Mouse (Mus musculus) lung, embryonic 15.5 days (tissue): ENCODE measurements around the gene Rnf26. TPM values are rescaled to one million over a fixed set of nuclear protein-coding genes. Genes with fewer than 3 reads are reported as not detected.
"Not testable (repeated sequence)": the region's sequence is repeated elsewhere in the genome, so short reads cannot be mapped to it uniquely, and the experiment has no call there.

Experiments used
- ATAC-seq: fragments of 200-750 bp; cut with Nextera tagmentation; 2 replicates; pipeline ENCODE4 v1.8.0; 2017; ENCODE audit warnings: moderate number of reproducible peaks, borderline replicate concordance; ENCODE audit not compliant: low FRiP score, low TSS enrichment; ENCODE audit errors: extremely low read depth
- H3K27ac ChIP-seq: fragments of 300-500 bp; sonication (generic); 2 replicates; pipeline ENCODE4 v1.5.1; 2015; ENCODE audit warnings: moderate library complexity, mild to moderate bottlenecking, inconsistent platforms
- H3K27me3 ChIP-seq: fragments of 300-500 bp; sonication (generic); 2 replicates; pipeline ENCODE4 v1.6.1; 2015; ENCODE audit warnings: inconsistent platforms
- H3K36me3 ChIP-seq: fragments of 300-500 bp; sonication (generic); 2 replicates; pipeline ENCODE4 v1.6.1; 2015; ENCODE audit warnings: inconsistent platforms
- H3K4me1 ChIP-seq: fragments of 300-500 bp; sonication (generic); 2 replicates; pipeline ENCODE4 v1.6.1; 2015; ENCODE audit warnings: inconsistent platforms
- H3K4me2 ChIP-seq: fragments of 300-500 bp; sonication (generic); 2 replicates; pipeline ENCODE4 v1.6.1; 2015; ENCODE audit warnings: inconsistent platforms, mild to moderate bottlenecking, moderate library complexity
- H3K4me3 ChIP-seq: fragments of 300-500 bp; sonication (generic); 2 replicates; pipeline ENCODE4 v1.5.1; 2015; ENCODE audit warnings: mild to moderate bottlenecking, inconsistent platforms
- H3K9ac ChIP-seq: fragments of 300-500 bp; sonication (generic); 2 replicates; pipeline ENCODE4 v1.6.1; 2015; ENCODE audit warnings: inconsistent platforms
- H3K9me3 ChIP-seq: fragments of 300-500 bp; sonication (generic); 2 replicates; pipeline ENCODE4 v1.6.1; 2016; ENCODE audit warnings: inconsistent platforms
- WGBS: fragments of 180-500 bp; shearing (Covaris S2); methylation state at CpG from one replicate; pipeline ENCODE4 v1.1.7; 2015; 5-methylcytosine and 5-hydroxymethylcytosine counted together
- polyA plus RNA-seq: library from polyadenylated mRNA; unstranded; fragments of >200 nt; fragmentation: Nextera tagmentation; extraction: Ambion mirVana; gene quantifications from 2 replicates; pipeline ENCODE4 v1.2.1, GENCODE M21; 2015

The Rnf26 gene
- polyA plus RNA-seq, 1 experiment from 2014 or later: 71.4 TPM

DNA sequence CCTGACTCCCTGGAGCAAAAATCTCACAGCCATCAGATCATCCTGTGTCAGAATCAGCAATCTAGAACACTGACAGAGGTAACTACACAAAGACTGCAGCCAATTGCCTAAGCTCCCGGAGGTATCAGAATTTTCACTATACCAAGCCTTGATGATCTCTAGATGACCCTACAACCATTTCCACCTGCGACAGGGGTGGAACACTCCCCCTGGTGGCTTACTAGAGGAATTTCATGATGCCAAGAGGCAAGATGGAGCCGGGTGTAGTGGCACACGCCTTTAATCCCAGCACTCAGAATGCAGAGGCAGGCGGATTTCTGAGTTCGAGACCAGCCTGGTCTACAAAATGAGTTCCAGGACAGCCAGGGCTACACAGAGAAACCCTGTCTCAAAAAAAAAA lies 11.0 kb upstream of the Rnf26 start:
- H3K27ac ChIP-seq: no peak overlapping the region
- no peaks in the 10 kb centered on the region for H3K27me3 ChIP-seq
- ATAC-seq: no peak
- no peak overlapping the region for H3K4me3 ChIP-seq
- 65% methylated on average over 6 of the region's 6 CpGs for WGBS
- H3K4me2 ChIP-seq: no peak overlapping the region
- no peak overlapping the region for H3K9ac ChIP-seq
- no peaks in the 10 kb centered on the region for H3K9me3 ChIP-seq
- H3K36me3 ChIP-seq: no peaks in the 10 kb centered on the region
- H3K4me1 ChIP-seq: peaks cover 29% of the 10 kb centered on the region

DNA sequence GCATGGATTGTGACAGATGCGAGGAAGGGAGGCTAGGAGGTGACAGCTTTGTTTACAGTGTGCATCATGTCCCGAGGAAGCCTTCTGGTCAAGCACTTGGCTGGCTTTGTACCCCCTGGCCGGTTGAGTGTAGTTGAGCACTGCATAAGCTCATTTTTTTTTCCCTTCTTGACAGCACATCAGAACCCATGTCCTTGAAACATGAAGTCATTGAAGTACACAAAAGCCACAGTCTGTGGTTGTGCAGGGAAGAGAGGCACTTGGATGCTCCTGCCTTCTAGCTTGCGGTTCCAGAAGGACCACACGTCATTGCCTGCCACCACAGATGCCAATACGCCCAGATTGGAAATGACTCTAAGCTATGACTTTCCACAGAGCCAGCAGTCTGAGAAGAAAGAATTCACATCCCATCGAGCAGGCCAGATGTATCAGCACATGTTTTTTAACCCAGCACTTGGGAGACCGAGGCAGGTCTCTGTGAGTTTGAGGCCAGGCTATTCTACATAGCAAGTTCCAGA lies 6.7 kb upstream of the Rnf26 start:
- ATAC-seq: no peak

DNA sequence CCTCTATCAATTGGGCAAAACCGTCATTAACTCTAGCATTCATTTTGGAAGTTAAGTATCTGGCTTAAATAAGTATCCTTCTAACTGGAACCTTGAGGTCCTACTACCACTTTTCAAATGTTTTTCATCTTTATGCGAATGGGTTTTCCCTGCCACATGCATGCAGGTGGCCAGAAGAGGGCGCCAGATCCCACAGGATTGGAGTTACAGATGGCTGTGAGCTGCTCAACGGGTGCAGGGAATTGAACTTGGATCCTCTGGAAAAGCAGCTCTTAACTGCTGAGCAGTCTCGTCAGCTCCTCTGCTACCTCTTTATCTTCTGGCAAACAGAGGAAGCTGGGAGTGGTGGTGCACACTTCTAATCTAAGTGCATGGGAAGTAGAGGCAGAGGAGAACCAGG lies 5.7 kb upstream of the Rnf26 start:
- H3K27ac ChIP-seq: no peak overlapping the region
- H3K36me3 ChIP-seq: no peaks in the 10 kb centered on the region
- peaks cover 4% of the 10 kb centered on the region; the same call in 1 of the 2 replicates for H3K4me1 ChIP-seq
- no peak overlapping the region for H3K4me2 ChIP-seq
- no peak for ATAC-seq
- WGBS: 56% methylated on average over 5 of the region's 5 CpGs
- no peak overlapping the region for H3K9ac ChIP-seq
- no peaks in the 10 kb centered on the region for H3K9me3 ChIP-seq
- no peak overlapping the region for H3K4me3 ChIP-seq
- no peaks in the 10 kb centered on the region for H3K27me3 ChIP-seq

More for the DNA sequence above, 6.7 kb upstream of the Rnf26 start:
- no peaks in the 10 kb centered on the region for H3K9me3 ChIP-seq
- no peak overlapping the region for H3K9ac ChIP-seq
- H3K4me3 ChIP-seq: no peak overlapping the region
- H3K27ac ChIP-seq: no peak overlapping the region
- no peaks in the 10 kb centered on the region for H3K27me3 ChIP-seq
- H3K4me1 ChIP-seq: 0 out of 2 replicates have a peak, but pooled peaks cover 2% of the 10 kb centered on the region
- H3K4me2 ChIP-seq: no peak overlapping the region
- H3K36me3 ChIP-seq: no peaks in the 10 kb centered on the region
- 51% methylated on average over 8 of the region's 8 CpGs for WGBS

DNA sequence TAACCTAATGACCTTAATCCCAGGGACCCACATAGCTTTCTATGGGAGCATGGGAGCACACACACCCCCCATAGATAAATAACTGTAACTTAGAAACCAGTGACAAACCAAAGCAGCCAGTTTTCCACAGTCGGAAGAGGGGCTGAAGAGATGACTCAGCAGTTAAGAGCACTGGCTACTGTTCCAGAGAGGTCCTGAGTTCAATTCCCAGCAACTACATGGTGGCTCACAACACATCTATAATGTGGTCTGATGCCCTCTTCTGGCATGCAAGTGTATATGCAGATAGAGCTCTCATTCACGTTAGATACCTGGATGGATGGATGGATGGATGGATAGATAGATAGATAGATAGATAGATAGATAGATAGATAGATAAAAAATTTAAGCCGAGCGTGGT lies 2.9 kb upstream of the Rnf26 start:
- Histone ChIP-seq H3K36me3 (no peaks in the 10 kb centered on the region), H3K4me2 (no peak overlapping the region), H3K9me3 (no peaks in the 10 kb centered on the region), H3K27me3 (no peaks in the 10 kb centered on the region), H3K27ac (no peak overlapping the region), H3K4me1 (peaks cover 7% of the 10 kb centered on the region; the same call in 1 of the 2 replicates), H3K9ac (no peak overlapping the region), H3K4me3 (no peak overlapping the region)
- no peak for ATAC-seq
- 82% methylated on average over 4 of the region's 4 CpGs for WGBS

DNA sequence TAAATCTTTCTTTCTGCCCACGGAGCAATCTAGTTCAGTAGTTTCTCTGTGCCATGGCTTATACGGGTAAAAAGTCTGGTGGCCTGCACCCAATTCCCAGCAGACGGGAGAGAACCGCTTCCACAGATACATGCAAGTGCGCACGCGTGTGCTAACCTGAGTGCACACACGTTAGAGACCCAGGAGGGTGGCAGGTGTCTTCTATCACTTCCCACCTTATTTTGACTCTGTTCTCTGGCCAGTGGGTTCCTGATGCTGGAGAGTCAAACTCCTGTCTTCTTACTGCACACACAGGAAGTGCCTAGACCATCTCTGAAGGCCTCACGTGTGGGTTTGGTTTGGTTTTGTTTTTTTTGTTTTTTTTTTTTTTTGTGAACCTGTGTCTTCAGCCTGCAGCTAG lies 2.3 kb upstream of the Rnf26 start:
- Histone ChIP-seq H3K27me3 (no peaks in the 10 kb centered on the region), H3K9ac (no peak overlapping the region), H3K36me3 (no peaks in the 10 kb centered on the region), H3K4me1 (peaks cover 8% of the 10 kb centered on the region), H3K9me3 (no peaks in the 10 kb centered on the region), H3K4me2 (no peak overlapping the region), H3K27ac (no peak overlapping the region), H3K4me3 (no peak overlapping the region)
- WGBS: 86% methylated on average over 9 of the region's 9 CpGs
- no peak for ATAC-seq

DNA sequence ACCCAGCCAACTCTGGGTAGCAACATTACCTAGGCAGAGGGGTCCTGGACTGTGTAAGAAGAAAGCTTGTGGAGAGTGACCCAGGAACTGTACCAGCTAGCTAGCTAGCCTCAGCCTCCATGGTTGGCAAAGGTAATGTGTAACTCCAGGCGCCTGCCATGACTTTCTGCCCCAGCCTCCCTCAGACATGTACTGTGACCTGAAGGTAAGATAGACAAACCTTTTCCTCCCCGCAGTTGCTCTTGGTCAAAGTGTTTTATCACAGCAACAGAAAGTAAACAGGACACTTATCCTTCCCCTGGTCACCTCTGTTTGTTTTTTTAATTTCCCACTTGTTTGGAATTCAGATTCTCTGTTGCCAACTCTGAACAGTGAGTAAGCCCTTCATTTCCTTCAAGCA lies 1.1 kb upstream of the Rnf26 start:
- WGBS: 47% methylated on average over 2 of the region's 2 CpGs
- H3K36me3 ChIP-seq: no peaks in the 10 kb centered on the region
- no peaks in the 10 kb centered on the region for H3K9me3 ChIP-seq
- H3K4me1 ChIP-seq: peaks cover 20% of the 10 kb centered on the region
- peak overlapping the region; percentile 15; the same call in 1 of the 2 replicates for H3K27ac ChIP-seq
- no peak overlapping the region for H3K4me2 ChIP-seq
- H3K4me3 ChIP-seq: no peak overlapping the region
- no peak overlapping the region for H3K9ac ChIP-seq
- no peak for ATAC-seq
- no peaks in the 10 kb centered on the region for H3K27me3 ChIP-seq

DNA sequence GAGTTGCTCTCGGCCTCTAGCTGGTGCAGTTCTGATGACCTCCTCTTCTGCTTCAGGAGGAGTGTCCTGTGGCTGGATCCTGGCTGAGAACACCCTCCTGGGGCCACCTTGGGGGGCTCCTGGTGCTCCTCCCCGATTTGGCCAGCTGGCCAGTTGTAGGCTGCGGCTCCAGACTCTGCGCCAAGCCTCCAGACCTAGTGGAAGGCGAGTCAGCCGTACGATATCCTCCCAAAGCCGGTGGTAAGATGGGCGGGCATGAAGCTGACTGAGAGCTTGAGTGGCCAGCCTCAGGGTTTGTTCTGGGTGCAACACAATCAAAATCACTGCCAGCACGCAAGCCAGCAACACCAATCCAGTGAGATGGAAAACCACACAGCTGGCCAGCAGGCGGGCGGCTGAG lies 1.4 kb downstream of the Rnf26 start:
- H3K4me1 ChIP-seq: peaks cover 45% of the 10 kb centered on the region

DNA sequence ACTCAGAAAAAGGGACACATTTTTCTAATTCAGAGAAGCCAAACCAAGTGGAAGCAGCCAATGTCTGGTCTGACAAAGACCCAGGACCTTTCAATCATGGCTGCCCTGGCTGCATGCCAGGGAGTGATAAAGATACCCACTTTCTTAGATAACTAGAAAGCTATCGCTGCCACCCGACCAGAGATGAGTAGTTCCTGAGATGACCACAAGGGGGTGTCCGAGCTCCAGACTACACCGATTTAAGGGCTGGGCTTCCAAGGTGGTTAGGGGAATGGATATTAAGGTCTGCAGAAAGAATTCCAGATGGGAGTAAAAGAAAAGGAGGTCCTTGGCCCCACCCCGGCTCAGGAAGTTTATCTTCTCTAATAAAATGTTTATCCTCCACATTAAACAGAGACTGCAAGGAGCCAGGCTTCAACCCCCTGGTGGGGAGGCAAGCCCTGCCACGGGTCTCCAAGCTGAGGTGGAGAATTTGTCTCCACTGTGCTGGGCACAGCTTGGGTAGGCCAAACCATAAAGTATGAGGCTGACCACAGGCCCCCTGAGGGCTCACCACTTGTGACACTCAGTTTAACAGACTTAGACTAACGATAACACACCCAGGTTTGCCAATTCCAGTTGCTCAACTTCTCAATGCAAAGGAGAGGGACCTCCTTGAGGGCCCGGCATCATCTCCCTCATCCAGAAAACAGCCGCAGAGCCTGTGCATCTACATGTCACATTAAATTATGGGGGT lies 3.8 kb downstream of the Rnf26 start:
- Histone ChIP-seq H3K27me3 (no peaks in the 10 kb centered on the region), H3K4me3 (peak overlapping the region; percentile 22), H3K4me2 (peak overlapping the region; percentile 52), H3K4me1 (peaks cover 57% of the 10 kb centered on the region), H3K9me3 (no peaks in the 10 kb centered on the region), H3K9ac (peak overlapping the region; percentile 27), H3K27ac (peak overlapping the region; percentile 37), H3K36me3 (peaks cover 16% of the 10 kb centered on the region)
- WGBS: 20% methylated on average over 9 of the region's 9 CpGs
- no peak for ATAC-seq

More for the DNA sequence above, 1.4 kb downstream of the Rnf26 start:
- ATAC-seq, H3K9ac ChIP-seq, H3K27ac ChIP-seq, H3K36me3 ChIP-seq, H3K27me3 ChIP-seq, H3K9me3 ChIP-seq: not testable (repeated sequence)
- 41% methylated on average over 10 of the region's 12 CpGs for WGBS
- Histone ChIP-seq H3K4me3 (peak overlapping the region; percentile 82), H3K4me2 (peak overlapping the region; percentile 61)

DNA sequence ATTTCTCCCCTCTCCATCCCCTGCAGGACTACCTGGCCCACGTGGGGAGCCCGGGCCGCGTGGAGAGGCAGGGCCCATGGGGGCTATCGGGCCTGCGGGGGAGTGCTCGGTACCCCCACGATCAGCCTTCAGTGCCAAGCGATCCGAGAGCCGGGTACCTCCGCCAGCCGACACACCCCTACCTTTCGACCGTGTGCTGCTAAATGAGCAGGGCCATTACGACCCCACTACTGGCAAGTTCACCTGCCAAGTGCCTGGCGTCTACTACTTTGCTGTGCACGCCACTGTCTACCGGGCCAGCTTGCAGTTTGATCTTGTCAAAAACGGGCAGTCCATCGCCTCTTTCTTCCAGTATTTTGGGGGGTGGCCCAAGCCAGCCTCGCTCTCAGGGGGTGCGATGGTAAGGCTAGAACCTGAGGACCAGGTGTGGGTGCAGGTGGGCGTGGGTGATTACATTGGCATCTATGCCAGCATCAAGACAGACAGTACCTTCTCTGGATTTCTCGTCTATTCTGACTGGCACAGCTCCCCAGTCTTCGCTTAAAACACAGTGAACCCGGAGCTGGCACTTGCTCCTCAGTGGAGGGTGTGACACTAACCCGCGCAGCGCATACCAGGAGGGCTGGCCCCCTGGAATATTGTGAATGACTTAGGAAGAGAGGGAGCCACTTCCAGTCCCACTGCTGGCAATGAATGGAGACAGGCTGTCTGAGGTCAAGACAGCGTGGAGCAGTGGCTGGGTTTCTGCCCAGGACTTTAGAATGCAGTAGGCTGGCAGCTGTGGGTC lies 4.9 kb downstream of the Rnf26 start:
- no peak for ATAC-seq
- Histone ChIP-seq H3K4me3 (peak overlapping the region; percentile 22; the same call in 1 of the 2 replicates), H3K27me3 (no peaks in the 10 kb centered on the region), H3K9ac (peak overlapping the region; percentile 27; the same call in 1 of the 2 replicates), H3K27ac (peak overlapping the region; percentile 81), H3K36me3 (peaks cover 16% of the 10 kb centered on the region), H3K4me1 (peaks cover 50% of the 10 kb centered on the region), H3K9me3 (no peaks in the 10 kb centered on the region), H3K4me2 (peak overlapping the region; percentile 52)
- 75% methylated on average over 31 of the region's 31 CpGs for WGBS

DNA sequence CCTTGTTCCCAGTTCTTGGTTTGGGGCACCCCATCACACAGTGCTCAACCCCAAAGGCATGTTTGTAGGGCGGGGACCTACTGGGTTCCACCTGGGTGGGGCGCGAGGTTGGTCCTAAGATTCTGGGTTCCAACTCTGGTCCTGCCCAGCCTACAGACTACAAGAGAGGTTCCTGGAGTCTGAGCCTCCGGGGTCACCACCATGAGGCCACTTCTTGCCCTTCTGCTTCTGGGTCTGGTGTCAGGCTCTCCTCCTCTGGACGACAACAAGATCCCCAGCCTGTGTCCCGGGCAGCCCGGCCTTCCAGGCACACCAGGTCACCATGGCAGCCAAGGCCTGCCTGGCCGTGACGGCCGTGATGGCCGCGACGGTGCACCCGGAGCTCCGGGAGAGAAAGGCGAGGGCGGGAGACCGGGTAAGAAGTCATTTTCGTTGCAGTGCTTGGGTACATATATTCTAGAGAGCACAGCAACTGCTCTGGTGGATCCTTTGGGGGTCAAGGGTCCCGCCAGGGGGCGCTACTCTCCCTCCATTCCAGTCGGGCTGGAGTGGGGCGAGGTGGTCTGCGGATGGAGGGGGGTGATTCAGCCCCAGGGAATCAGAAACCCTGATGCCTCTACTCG lies 5.6 kb downstream of the Rnf26 start:
- H3K9ac ChIP-seq: peak overlapping the region; percentile 24; the same call in 1 of the 2 replicates

DNA sequence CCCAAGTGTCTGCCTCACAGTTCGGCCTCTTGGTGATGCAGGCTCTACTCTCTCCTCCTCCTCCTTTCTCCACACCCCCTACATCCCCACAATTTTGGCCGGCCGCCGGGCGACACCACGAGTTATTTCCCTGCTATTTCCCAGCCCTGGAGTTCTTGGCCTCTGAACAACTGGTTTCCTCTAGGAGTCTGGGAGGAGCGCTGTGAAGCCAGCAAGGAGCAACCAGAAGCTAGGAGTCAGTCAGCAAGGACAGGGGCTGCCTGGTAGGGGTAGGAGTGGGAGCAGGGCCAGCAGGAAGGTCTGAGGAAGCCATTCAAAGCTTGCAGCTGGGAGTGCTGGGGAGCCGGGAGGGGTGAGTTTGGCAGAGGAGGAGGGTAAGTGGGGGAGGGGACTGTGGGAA lies 6.2 kb downstream of the Rnf26 start, which contains the start of gene C1qtnf5:
Gene C1qtnf5 (plus strand): TSS at position 136 of the 400 bp plus-strand sequence.
- Histone ChIP-seq H3K9me3 (no peaks in the 10 kb centered on the region), H3K27ac (peak within 1 kb of the TSS; percentile 81), H3K4me2 (peak within 1 kb of the TSS; percentile 52), H3K36me3 (peaks cover 16% of the 10 kb centered on the region), H3K9ac (peak within 1 kb of the TSS; percentile 24; the same call in 1 of the 2 replicates), H3K4me1 (peaks cover 50% of the 10 kb centered on the region), H3K27me3 (no peaks in the 10 kb centered on the region), H3K4me3 (peak within 1 kb of the TSS; percentile 22; the same call in 1 of the 2 replicates)
- peak; percentile 78 for ATAC-seq
- 31% methylated on average over 8 of the region's 8 CpGs for WGBS

More for the DNA sequence above, 5.6 kb downstream of the Rnf26 start:
- ATAC-seq: peak; percentile 3
- Histone ChIP-seq H3K4me3 (peak overlapping the region; percentile 22; the same call in 1 of the 2 replicates), H3K4me1 (peaks cover 50% of the 10 kb centered on the region), H3K36me3 (peaks cover 16% of the 10 kb centered on the region), H3K9me3 (no peaks in the 10 kb centered on the region), H3K27me3 (no peaks in the 10 kb centered on the region), H3K4me2 (peak overlapping the region; percentile 52), H3K27ac (peak overlapping the region; percentile 81)
- WGBS: 42% methylated on average over 25 of the region's 25 CpGs
